Mouse (Mus musculus): ENCODE data around the gene Akap8l. TPM values are rescaled to one million over a fixed set of nuclear protein-coding genes. Genes with fewer than 3 reads are reported as not detected.

The Akap8l gene
- polyA plus RNA-seq, 1 experiment from 2014 or later = 84.7 TPM

Small RNAs within 50 kb of the gene (microRNA-seq; reads per million reads assigned to microRNA genes)
- gene Gm22201 = not detected

Other genes with a start within 250 kb of the Akap8l start
- gene Notch3, start 183.8 kb downstream of the Akap8l start, polyA plus RNA-seq (2016; fragmentation: Nextera tagmentation; extraction: Ambion mirVana) = 5.7 and 13.7 TPM in 2 replicates
- not detected in 2 replicates for gene Ephx3, start 161.1 kb downstream of the Akap8l start, polyA plus RNA-seq (2016; fragmentation: Nextera tagmentation; extraction: Ambion mirVana)
- gene Brd4, start 65.9 kb downstream of the Akap8l start, polyA plus RNA-seq (2016; fragmentation: Nextera tagmentation; extraction: Ambion mirVana) = 73.1 and 105 TPM in 2 replicates
- 100 and 115 TPM in 2 replicates for gene Akap8, start 29.4 kb downstream of the Akap8l start, polyA plus RNA-seq (2016; fragmentation: Nextera tagmentation; extraction: Ambion mirVana)
- 17.9 and 21.8 TPM in 2 replicates for gene Wiz, start 38.8 kb upstream of the Akap8l start, polyA plus RNA-seq (2016; fragmentation: Nextera tagmentation; extraction: Ambion mirVana)
- 1.2 and 2.3 TPM in 2 replicates for gene Rasal3, start 53.0 kb upstream of the Akap8l start, polyA plus RNA-seq (2016; fragmentation: Nextera tagmentation; extraction: Ambion mirVana)
- 0.09 and 0.40 TPM in 2 replicates for gene Pglyrp2, start 73.6 kb upstream of the Akap8l start, polyA plus RNA-seq (2016; fragmentation: Nextera tagmentation; extraction: Ambion mirVana)
- gene Cyp4f39, start 102.1 kb upstream of the Akap8l start, polyA plus RNA-seq (2016; fragmentation: Nextera tagmentation; extraction: Ambion mirVana) = 0.37 TPM in 1 of 2 replicates, not detected in the other
- gene Cyp4f17, start 155.4 kb upstream of the Akap8l start, polyA plus RNA-seq (2016; fragmentation: Nextera tagmentation; extraction: Ambion mirVana) = 4.1 and 4.9 TPM in 2 replicates
- 15.8 and 18.3 TPM in 2 replicates for gene Cyp4f16, start 186.0 kb upstream of the Akap8l start, polyA plus RNA-seq (2016; fragmentation: Nextera tagmentation; extraction: Ambion mirVana)

Data from heart, embryonic 10.5 days (tissue).